Mouse (Mus musculus) cerebellum, adult 9-10 months (tissue): ENCODE results near the gene Ppcdc.

ENCODE experiments used
- DNase-seq: peaks from one replicate; pipeline ENCODE4 v3.0.0; 2022

Gene Ppcdc

GRCm38 (mm10) chr9:57354377-57355183 is 85.3 kb downstream of the Ppcdc start:
- no peak for DNase-seq

GRCm38 (mm10) chr9:57351277-57351676 is 88.6 kb downstream of the Ppcdc start:
- DNase-seq, result no peak

- DNase-seq, result no peak
These were observed 94.0 kb downstream of the Ppcdc start for GRCm38 (mm10) chr9:57345902-57346301.

GRCm38 (mm10) chr9:57343752-57344151 is 96.2 kb downstream of the Ppcdc start:
- DNase-seq, result no peak

- DNase-seq, result no peak
These were observed 96.9 kb downstream of the Ppcdc start for GRCm38 (mm10) chr9:57342906-57343474.

GRCm38 (mm10) chr9:57342186-57342585 is 97.7 kb downstream of the Ppcdc start:
- DNase-seq, result no peak

- no peak for DNase-seq
These were observed 99.6 kb downstream of the Ppcdc start for GRCm38 (mm10) chr9:57340361-57340760.

- no peak for DNase-seq
These were observed 100.2 kb downstream of the Ppcdc start for GRCm38 (mm10) chr9:57339577-57340210.

- no peak for DNase-seq
These were observed 101.2 kb downstream of the Ppcdc start for GRCm38 (mm10) chr9:57338706-57339105.
